Mouse (Mus musculus) embryonic facial prominence, embryonic 11.5 days (tissue): ENCODE results near the gene Apeh. TPM values are rescaled to one million over a fixed set of nuclear protein-coding genes. Genes with fewer than 3 reads are reported as not detected.

ENCODE experiments used
- ATAC-seq: fragments of 200-750 bp; cut with Nextera tagmentation; replicated peaks from 2 replicates; pipeline ENCODE4 v1.8.0; 2017; ENCODE audit warnings: low read depth; ENCODE audit not compliant: insufficient number of reproducible peaks, low FRiP score, low TSS enrichment
- DNase-seq: peaks from one replicate; pipeline ENCODE4 v3.0.0-alpha.2; 2015; ENCODE audit warnings: low spot score
- H3K27ac ChIP-seq: fragments of 300-500 bp; sonication (generic); replicated peaks from 2 replicates; pipeline ENCODE4 v1.5.1; 2014; ENCODE audit warnings: mild to moderate bottlenecking, low read depth, low read length, control low read depth
- H3K27me3 ChIP-seq: fragments of 300-500 bp; sonication (generic); 2 replicates; pipeline ENCODE4 v1.6.1; 2014; ENCODE audit warnings: mild to moderate bottlenecking, low read length, moderate library complexity, mixed read lengths; ENCODE audit not compliant: control insufficient read depth, insufficient read depth
- H3K36me3 ChIP-seq: fragments of 300-500 bp; sonication (generic); replicated peaks from 2 replicates; pipeline ENCODE4 v1.6.1; 2014; ENCODE audit warnings: low read depth, mild to moderate bottlenecking, low read length, moderate library complexity, mixed read lengths; ENCODE audit not compliant: control insufficient read depth, insufficient read depth
- H3K4me1 ChIP-seq: fragments of 300-500 bp; sonication (generic); 2 replicates; pipeline ENCODE4 v1.6.1; 2014; ENCODE audit warnings: low read length, mixed read lengths; ENCODE audit not compliant: control insufficient read depth, insufficient read depth
- H3K4me2 ChIP-seq: fragments of 300-500 bp; sonication (generic); 2 replicates; pipeline ENCODE4 v1.6.1; 2014; ENCODE audit warnings: low read depth, mild to moderate bottlenecking, control low read depth, low read length, moderate library complexity
- H3K4me3 ChIP-seq: fragments of 300-500 bp; sonication (generic); 2 replicates; pipeline ENCODE4 v1.5.1; 2014; ENCODE audit warnings: low read depth, low read length, control low read depth
- H3K9ac ChIP-seq: fragments of 300-500 bp; sonication (generic); replicated peaks from 2 replicates; pipeline ENCODE4 v1.6.1; 2014; ENCODE audit warnings: mild to moderate bottlenecking, control low read depth, low read length
- H3K9me3 ChIP-seq: fragments of 300-500 bp; sonication (generic); replicated peaks from 2 replicates; pipeline ENCODE4 v1.6.1; 2016; ENCODE audit warnings: mild to moderate bottlenecking, low read length, inconsistent platforms, mixed read lengths; ENCODE audit not compliant: control insufficient read depth
- WGBS: fragments of 180-500 bp; shearing (Covaris S2); extraction: QIAGEN DNeasy Blood & Tissue Kit; methylation state at CpG from one replicate; pipeline ENCODE4 v1.1.7; 2014; 5-methylcytosine and 5-hydroxymethylcytosine counted together
- microRNA-seq: library from miRNA; unstranded; fragments of <30 nt; microRNA quantifications from one replicate; pipeline ENCODE4, GENCODE M21; 2016; ENCODE audit warnings: borderline number of aligned reads
- polyA plus RNA-seq: library from polyadenylated mRNA; unstranded; fragments of >200 nt; fragmentation: Nextera tagmentation; extraction: Ambion mirVana; gene quantifications from 2 replicates; pipeline ENCODE4 v1.2.1, GENCODE M21; 2014

Apeh gene
- polyA plus RNA-seq, 1 experiment from 2014 or later = 45.3 TPM

- Histone ChIP-seq H3K4me1 (no peaks in the 10 kb centered on the region), H3K27me3 (no peaks in the 10 kb centered on the region), H3K9me3 (no peaks in the 10 kb centered on the region), H3K4me3 (no peak overlapping the region), H3K27ac (no peak overlapping the region), H3K4me2 (no peak overlapping the region), H3K9ac (no peak overlapping the region), H3K36me3 (peaks cover 17% of the 10 kb centered on the region)
- WGBS = 97% methylated on average over 8 of the region's 8 CpGs
- DNase-seq (no peak), ATAC-seq (no peak)
Observed at GRCm38 (mm10) chr9:108044751-108045492, 49.5 kb downstream of the Apeh start.

Small RNA genes within 50 kb of the gene (microRNA-seq; reads per million reads assigned to microRNA genes)
- not detected for gene Gm47303
- gene Mir7088 = not detected

Other genes with a start within 250 kb of the Apeh start
- gene Rbm6, start 221.4 kb downstream of the Apeh start, polyA plus RNA-seq = 96.7 and 101 TPM in 2 replicates
- gene Mon1a, start 206.5 kb downstream of the Apeh start, polyA plus RNA-seq = 11.5 and 12.5 TPM in 2 replicates
- 0.49 and 0.79 TPM in 2 replicates for gene Mst1r, start 187.7 kb downstream of the Apeh start, polyA plus RNA-seq
- gene Actl11, start 166.1 kb downstream of the Apeh start, polyA plus RNA-seq = not detected in 2 replicates
- gene Camkv, start 158.9 kb downstream of the Apeh start, polyA plus RNA-seq = 3.5 and 4.3 TPM in 2 replicates
- 34.2 and 34.8 TPM in 2 replicates for gene Traip, start 144.5 kb downstream of the Apeh start, polyA plus RNA-seq
- gene Uba7, start 119.1 kb downstream of the Apeh start, polyA plus RNA-seq = 12.2 and 13.2 TPM in 2 replicates
- gene Gm20661, start 111.5 kb downstream of the Apeh start, polyA plus RNA-seq = 4.0 and 4.5 TPM in 2 replicates
- 101 and 108 TPM in 2 replicates for gene Inka1, start 108.7 kb downstream of the Apeh start, polyA plus RNA-seq
- 7.6 and 10.2 TPM in 2 replicates for gene Cdhr4, start 102.1 kb downstream of the Apeh start, polyA plus RNA-seq
- 0.14 and 0.59 TPM in 2 replicates for gene Gm20662, start 98.3 kb downstream of the Apeh start, polyA plus RNA-seq
- 28.0 and 30.1 TPM in 2 replicates for gene Ip6k1, start 92.1 kb downstream of the Apeh start, polyA plus RNA-seq
- 19.2 and 19.9 TPM in 2 replicates for gene Gmppb, start 45.4 kb downstream of the Apeh start, polyA plus RNA-seq
- 1.4 and 1.5 TPM in 2 replicates for gene Amigo3, start 41.4 kb downstream of the Apeh start, polyA plus RNA-seq
- 0.28 and 0.31 TPM in 2 replicates for gene Mst1, start 14.2 kb downstream of the Apeh start, polyA plus RNA-seq
- gene Rnf123, start 11.3 kb downstream of the Apeh start, polyA plus RNA-seq = 22.0 and 23.5 TPM in 2 replicates
- 0.97 and 1.1 TPM in 2 replicates for gene Bsn, start 95.8 kb upstream of the Apeh start, polyA plus RNA-seq
- gene Dag1, start 169.4 kb upstream of the Apeh start, polyA plus RNA-seq = 44.5 and 49.8 TPM in 2 replicates
- 48.4 TPM in 2 replicates for gene Nicn1, start 195.8 kb upstream of the Apeh start, polyA plus RNA-seq
- gene Amt, start 202.2 kb upstream of the Apeh start, polyA plus RNA-seq = 14.6 and 16.4 TPM in 2 replicates
- gene Rhoa, start 211.5 kb upstream of the Apeh start, polyA plus RNA-seq = 282 and 303 TPM in 2 replicates
- 20.6 and 25.4 TPM in 2 replicates for gene Tcta, start 211.6 kb upstream of the Apeh start, polyA plus RNA-seq
- gene Gpx1, start 244.3 kb upstream of the Apeh start, polyA plus RNA-seq = 888 and 899 TPM in 2 replicates